Mouse (Mus musculus) brain, embryonic 14.5 days (tissue): ENCODE data around the gene Abcb9.
"Not testable (repeated sequence)": the region's sequence is repeated elsewhere in the genome, so short reads cannot be mapped to it uniquely, and the experiment has no call there.

ENCODE experiments used
- CTCF ChIP-seq: fragments of 200-500 bp; IDR thresholded peaks from 2 replicates; pipeline ENCODE4 v1.5.1; 2012; ENCODE audit warnings: inconsistent platforms, mild to moderate bottlenecking, moderate library complexity, borderline replicate concordance; ENCODE audit not compliant: insufficient read depth, insufficient read length; ENCODE audit errors: extremely low read depth
- POLR2A ChIP-seq: fragments of 200-500 bp; IDR thresholded peaks from 2 replicates; pipeline ENCODE4 v1.6.1; 2012; ENCODE audit warnings: mild to moderate bottlenecking, inconsistent platforms, borderline replicate concordance; ENCODE audit not compliant: poor library complexity, insufficient read depth, insufficient read length, severe bottlenecking; ENCODE audit errors: extremely low read depth

DNA sequence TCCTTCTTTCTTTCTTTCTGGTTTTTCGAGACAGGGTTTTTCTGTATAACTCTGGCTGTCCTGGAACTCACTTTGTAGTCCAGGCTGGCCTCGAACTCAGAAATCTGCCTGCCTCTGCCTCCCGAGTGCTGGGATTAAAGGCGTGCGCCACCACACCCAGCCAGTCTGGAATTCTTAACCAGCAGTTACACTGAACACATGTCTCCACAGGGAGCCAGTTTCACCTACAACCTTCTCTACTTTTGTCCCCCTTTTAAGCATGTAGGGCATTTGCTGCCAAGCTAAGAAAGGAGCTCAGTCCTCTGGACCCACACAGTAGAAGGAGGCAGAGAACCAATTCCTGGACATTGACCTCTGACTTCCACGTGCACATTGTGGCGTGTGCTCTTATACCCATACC, 43.0 kb downstream of the Abcb9 start:
- not testable (repeated sequence) for TF ChIP-seq CTCF, POLR2A
